Mouse (Mus musculus): ENCODE measurements around the gene Polr3c. TPM values are rescaled to one million over a fixed set of nuclear protein-coding genes. Genes with fewer than 3 reads are reported as not detected.
A peak's percentile ranks its signal among the peaks of the same experiment; 100 is the strongest.
"Not testable (repeated sequence)": the region's sequence is repeated elsewhere in the genome, so short reads cannot be mapped to it uniquely, and the experiment has no call there.

Gene Polr3c
- polyA plus RNA-seq, 1 experiment = 40.4 TPM

- TF ChIP-seq CTCF (IDR thresholded peaks at IDR 0.05; ENCODE audit: control insufficient read depth, insufficient read depth, insufficient replicate concordance, low read depth, low read length) = no peak
- no peak for TF ChIP-seq POLR2A (IDR thresholded peaks at IDR 0.05; ENCODE audit: control insufficient read depth, low read depth, low read length)
- Histone ChIP-seq H3K27ac (ENCODE audit: control insufficient read depth, insufficient read depth, low read depth, low read length) (no peak overlapping the region), H3K27me3 (ENCODE audit: control insufficient read depth, insufficient read depth, low read length) (no peaks in the 10 kb centered on the region), H3K36me3 (ENCODE audit: control insufficient read depth, insufficient read depth, low read length) (no peaks in the 10 kb centered on the region), H3K4me1 (ENCODE audit: control insufficient read depth, insufficient read depth, low read length) (peaks cover 9% of the 10 kb centered on the region), H3K4me3 (ENCODE audit: control insufficient read depth, low read depth, low read length) (no peak overlapping the region)
Measured at GRCm38 (mm10) chr3:96668424-96669067, 58.9 kb downstream of the Polr3c start.

DNA sequence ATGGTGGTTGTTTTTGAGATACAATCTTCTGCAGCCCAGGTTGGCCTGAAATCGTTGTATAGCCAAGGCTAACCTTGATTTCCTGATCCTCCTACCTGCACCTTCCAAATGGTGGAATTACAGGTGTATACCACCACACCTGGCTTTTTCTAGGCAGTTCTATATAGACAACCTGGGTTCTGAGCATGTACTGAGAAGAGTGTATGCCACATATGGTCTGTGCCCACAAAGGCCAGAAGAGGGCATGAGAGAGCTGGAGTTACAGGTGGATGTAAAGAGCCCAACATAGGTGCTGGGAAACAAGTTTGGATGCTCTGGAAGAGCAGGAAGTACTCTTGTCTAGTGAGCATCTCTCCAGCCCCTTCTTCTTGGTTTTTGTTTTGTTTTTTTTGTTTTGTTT is 60.1 kb downstream of the Polr3c start:
- H3K4me3 ChIP-seq (ENCODE audit: control insufficient read depth, low read depth, low read length) = no peak overlapping the region
- no peak for TF ChIP-seq CTCF (IDR thresholded peaks at IDR 0.05; ENCODE audit: control insufficient read depth, insufficient read depth, insufficient replicate concordance, low read depth, low read length)
- no peak for TF ChIP-seq POLR2A (IDR thresholded peaks at IDR 0.05; ENCODE audit: control insufficient read depth, low read depth, low read length)
- peaks cover 15% of the 10 kb centered on the region for H3K4me1 ChIP-seq (ENCODE audit: control insufficient read depth, insufficient read depth, low read length)
- H3K27me3 ChIP-seq (ENCODE audit: control insufficient read depth, insufficient read depth, low read length) = no peaks in the 10 kb centered on the region
- no peak overlapping the region for H3K27ac ChIP-seq (ENCODE audit: control insufficient read depth, insufficient read depth, low read depth, low read length)
- H3K36me3 ChIP-seq (ENCODE audit: control insufficient read depth, insufficient read depth, low read length) = no peaks in the 10 kb centered on the region

DNA sequence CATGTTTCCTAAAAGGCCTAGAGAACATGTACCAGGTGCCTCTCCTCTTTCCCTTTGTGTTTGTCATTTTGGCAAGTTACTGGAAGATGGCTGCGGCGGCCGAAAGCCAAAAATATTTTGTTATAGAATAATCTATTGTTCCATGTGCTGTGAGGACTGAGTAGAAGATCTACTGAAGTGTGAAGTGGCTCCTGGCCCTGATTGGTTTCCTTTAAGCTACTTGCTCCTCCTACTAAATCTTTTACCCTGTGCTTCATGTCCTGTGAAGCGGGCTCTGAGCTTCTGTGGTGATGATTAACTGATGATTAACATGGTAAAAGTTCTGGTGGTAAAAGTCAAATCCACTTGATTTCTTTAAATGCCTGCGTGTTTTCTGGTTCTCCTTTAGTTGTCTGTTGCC is 60.5 kb downstream of the Polr3c start:
- no peak overlapping the region for H3K4me3 ChIP-seq (ENCODE audit: control insufficient read depth, low read depth, low read length)
- H3K27me3 ChIP-seq (ENCODE audit: control insufficient read depth, insufficient read depth, low read length) = no peaks in the 10 kb centered on the region
- no peak for TF ChIP-seq POLR2A (IDR thresholded peaks at IDR 0.05; ENCODE audit: control insufficient read depth, low read depth, low read length)
- no peak for TF ChIP-seq CTCF (IDR thresholded peaks at IDR 0.05; ENCODE audit: control insufficient read depth, insufficient read depth, insufficient replicate concordance, low read depth, low read length)
- no peak overlapping the region for H3K27ac ChIP-seq (ENCODE audit: control insufficient read depth, insufficient read depth, low read depth, low read length)
- peaks cover 15% of the 10 kb centered on the region for H3K4me1 ChIP-seq (ENCODE audit: control insufficient read depth, insufficient read depth, low read length)
- H3K36me3 ChIP-seq (ENCODE audit: control insufficient read depth, insufficient read depth, low read length) = no peaks in the 10 kb centered on the region

GRCm38 (mm10) chr3:96665732-96666363 is 61.6 kb downstream of the Polr3c start:
- not testable (repeated sequence) for H3K4me3 ChIP-seq (ENCODE audit: control insufficient read depth, low read depth, low read length); H3K27ac ChIP-seq (ENCODE audit: control insufficient read depth, insufficient read depth, low read depth, low read length); H3K27me3 ChIP-seq (ENCODE audit: control insufficient read depth, insufficient read depth, low read length); H3K36me3 ChIP-seq (ENCODE audit: control insufficient read depth, insufficient read depth, low read length)
- H3K4me1 ChIP-seq (ENCODE audit: control insufficient read depth, insufficient read depth, low read length) = peaks cover 15% of the 10 kb centered on the region

DNA sequence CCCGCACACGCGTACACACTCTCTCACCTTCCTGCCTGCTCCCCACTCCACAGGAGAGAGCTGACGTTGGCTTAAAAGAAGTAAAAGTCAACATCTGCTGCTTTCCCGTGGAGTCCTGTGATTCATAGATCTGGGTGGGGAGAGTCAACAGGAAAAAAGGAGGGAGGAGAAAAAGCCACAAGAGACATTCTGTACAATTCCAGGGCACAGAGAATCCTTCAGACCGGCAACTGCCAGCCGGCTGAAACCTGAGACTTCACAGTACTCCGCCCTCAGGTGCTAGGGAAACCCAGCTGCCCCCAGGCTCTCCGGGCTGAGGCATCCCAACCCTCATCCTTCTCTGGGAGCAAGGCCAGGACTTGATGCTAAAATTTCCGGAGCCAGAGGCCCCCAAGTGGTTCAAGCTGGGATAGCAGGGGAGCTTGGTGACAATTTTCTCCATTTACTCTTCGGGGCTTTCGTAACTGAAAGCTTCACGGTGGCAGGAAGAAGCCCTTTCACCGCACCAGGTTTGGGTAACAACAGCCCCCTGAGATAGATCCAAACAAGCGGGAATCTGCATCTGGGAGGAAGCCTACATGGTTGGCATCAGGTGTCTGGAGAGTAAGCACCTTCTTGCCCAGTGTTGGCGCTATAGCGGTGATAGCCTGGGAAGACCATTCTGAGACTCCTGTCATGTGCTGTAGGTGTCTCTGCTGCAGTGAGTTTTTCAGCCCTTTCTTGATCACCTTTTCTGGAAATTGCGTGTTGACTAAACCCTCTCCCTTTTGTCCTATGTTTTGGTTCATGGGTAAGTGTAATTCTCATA is 63.8 kb downstream of the Polr3c start:
- H3K4me3 ChIP-seq (ENCODE audit: control insufficient read depth, low read depth, low read length) = no peak overlapping the region
- no peak for TF ChIP-seq POLR2A (IDR thresholded peaks at IDR 0.05; ENCODE audit: control insufficient read depth, low read depth, low read length)
- 0 out of 2 replicates have a peak, but pooled peaks have one; percentile 29 for TF ChIP-seq CTCF (IDR thresholded peaks at IDR 0.05; ENCODE audit: control insufficient read depth, insufficient read depth, insufficient replicate concordance, low read depth, low read length)
- peaks cover 9% of the 10 kb centered on the region for H3K4me1 ChIP-seq (ENCODE audit: control insufficient read depth, insufficient read depth, low read length)
- no peaks in the 10 kb centered on the region for H3K36me3 ChIP-seq (ENCODE audit: control insufficient read depth, insufficient read depth, low read length)
- H3K27me3 ChIP-seq (ENCODE audit: control insufficient read depth, insufficient read depth, low read length) = no peaks in the 10 kb centered on the region
- no peak overlapping the region for H3K27ac ChIP-seq (ENCODE audit: control insufficient read depth, insufficient read depth, low read depth, low read length)

DNA sequence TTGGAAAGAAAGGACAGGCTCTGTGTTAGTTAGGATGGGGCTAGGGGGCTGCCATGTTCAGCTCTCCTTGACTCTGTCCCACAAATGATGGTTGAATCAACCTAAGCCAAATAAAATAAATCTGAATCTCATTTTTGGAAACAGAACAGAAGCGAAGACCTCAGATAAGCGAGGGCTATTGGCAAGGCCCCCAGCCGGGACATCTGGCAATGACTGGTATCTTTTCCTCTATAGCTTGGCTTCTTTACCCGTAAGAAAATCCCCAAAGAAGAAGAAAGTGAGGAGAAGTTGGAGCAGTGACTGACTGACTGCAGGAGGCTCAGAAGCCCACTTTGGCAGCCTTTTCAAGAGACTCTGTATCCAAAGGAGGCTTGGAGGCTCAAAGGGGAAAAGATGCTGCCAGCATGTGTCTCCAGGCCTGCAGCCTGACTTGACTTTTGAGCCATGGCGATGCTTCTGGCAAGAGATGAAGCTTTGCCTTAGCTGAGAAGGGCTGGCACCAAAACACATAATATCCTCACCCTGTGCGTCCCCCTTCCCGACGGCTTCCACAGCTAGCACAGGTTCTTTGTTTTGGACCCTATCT is 64.6 kb downstream of the Polr3c start:
- Histone ChIP-seq H3K27ac (ENCODE audit: control insufficient read depth, insufficient read depth, low read depth, low read length) (no peak overlapping the region), H3K27me3 (ENCODE audit: control insufficient read depth, insufficient read depth, low read length) (no peaks in the 10 kb centered on the region)
- no peak for TF ChIP-seq POLR2A (IDR thresholded peaks at IDR 0.05; ENCODE audit: control insufficient read depth, low read depth, low read length)
- TF ChIP-seq CTCF (IDR thresholded peaks at IDR 0.05; ENCODE audit: control insufficient read depth, insufficient read depth, insufficient replicate concordance, low read depth, low read length) = no peak

More for the DNA sequence above, 64.6 kb downstream of the Polr3c start:
- Histone ChIP-seq H3K4me1 (ENCODE audit: control insufficient read depth, insufficient read depth, low read length) (peaks cover 9% of the 10 kb centered on the region), H3K4me3 (ENCODE audit: control insufficient read depth, low read depth, low read length) (no peak overlapping the region), H3K36me3 (ENCODE audit: control insufficient read depth, insufficient read depth, low read length) (no peaks in the 10 kb centered on the region)

Other genes starting within 250 kb of the Polr3c start
- gene Hfe2, start 202.5 kb downstream of the Polr3c start, polyA plus RNA-seq (2012; rRNA removed) = 7.8 and 9.0 TPM in 2 replicates
- gene Txnip, start 169.7 kb downstream of the Polr3c start, polyA plus RNA-seq (2012; rRNA removed) = 73.8 and 75.5 TPM in 2 replicates
- gene Gm16253, start 150.6 kb downstream of the Polr3c start, polyA plus RNA-seq (2012; rRNA removed) = not detected in 2 replicates
- 13.9 and 17.8 TPM in 2 replicates for gene Polr3gl, start 133.4 kb downstream of the Polr3c start, polyA plus RNA-seq (2012; rRNA removed)
- gene Ankrd34a, start 131.0 kb downstream of the Polr3c start, polyA plus RNA-seq (2012; rRNA removed) = 0.12 TPM in 1 of 2 replicates, not detected in the other
- gene Lix1l, start 126.5 kb downstream of the Polr3c start, polyA plus RNA-seq (2012; rRNA removed) = 6.2 and 8.1 TPM in 2 replicates
- 8.0 and 8.7 TPM in 2 replicates for gene Rbm8a, start 97.7 kb downstream of the Polr3c start, polyA plus RNA-seq (2012; rRNA removed)
- gene Pex11b, start 92.3 kb downstream of the Polr3c start, polyA plus RNA-seq (2012; rRNA removed) = 90.1 and 107 TPM in 2 replicates
- 0.05 and 0.06 TPM in 2 replicates for gene Gm42957, start 92.2 kb downstream of the Polr3c start, polyA plus RNA-seq (2012; rRNA removed)
- gene Itga10, start 82.0 kb downstream of the Polr3c start, polyA plus RNA-seq (2012; rRNA removed) = 1.0 and 1.2 TPM in 2 replicates
- 0.48 and 0.52 TPM in 2 replicates for gene Ankrd35, start 57.5 kb downstream of the Polr3c start, polyA plus RNA-seq (2012; rRNA removed)
- 6.9 and 7.2 TPM in 2 replicates for gene Pias3, start 31.2 kb downstream of the Polr3c start, polyA plus RNA-seq (2012; rRNA removed)
- gene Nudt17, start 19.1 kb downstream of the Polr3c start, polyA plus RNA-seq (2012; rRNA removed) = 2.1 TPM in 2 replicates
- 8.4 and 9.4 TPM in 2 replicates for gene Rnf115, start within 50 bp of the Polr3c start, polyA plus RNA-seq (2012; rRNA removed)
- gene Pdzk1, start 101.7 kb upstream of the Polr3c start, polyA plus RNA-seq (2012; rRNA removed) = 132 and 143 TPM in 2 replicates
- not detected in 2 replicates for gene Cd160, start 101.7 kb upstream of the Polr3c start, polyA plus RNA-seq (2012; rRNA removed)
- gene Gja5, start 177.1 kb upstream of the Polr3c start, polyA plus RNA-seq (2012; rRNA removed) = 0.26 and 0.46 TPM in 2 replicates
- 21.7 and 24.3 TPM in 2 replicates for gene Gpr89, start 177.7 kb upstream of the Polr3c start, polyA plus RNA-seq (2012; rRNA removed)
- 0.19 and 0.23 TPM in 2 replicates for gene Gja8, start 198.4 kb upstream of the Polr3c start, polyA plus RNA-seq (2012; rRNA removed)

Data from testis, adult 2 months (tissue).